Mouse (Mus musculus): ENCODE results near the gene Nfatc3.

DNA sequence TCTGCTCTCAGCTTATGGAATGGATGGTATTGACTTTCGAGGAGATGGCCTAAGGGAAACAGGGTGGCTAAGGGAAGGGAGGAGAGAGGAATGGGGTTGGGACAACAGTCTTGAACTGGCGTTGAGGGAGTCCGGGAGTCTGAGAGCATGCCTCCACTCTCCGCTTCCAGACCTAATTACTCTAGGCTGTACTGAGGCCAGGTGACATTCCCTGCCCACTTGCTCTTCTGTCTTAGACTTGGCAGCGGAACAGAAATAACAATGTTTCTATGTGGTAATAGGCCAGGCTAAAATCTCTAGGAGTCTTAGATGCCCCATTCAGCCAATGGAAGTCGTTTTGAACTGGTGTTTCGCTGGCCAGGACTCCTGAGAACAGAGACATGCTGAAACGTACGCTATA lies 92.4 kb downstream of the Nfatc3 start:
- no peak for TF ChIP-seq CTCF (IDR thresholded peaks at IDR 0.05; ENCODE audit: borderline replicate concordance, insufficient read depth, low read depth, low read length)
- TF ChIP-seq POLR2A (IDR thresholded peaks at IDR 0.05; ENCODE audit: borderline replicate concordance, insufficient read depth, low read length) = no peak
